Mouse (Mus musculus): ENCODE data around the gene Pacsin1. TPM values are rescaled to one million over a fixed set of nuclear protein-coding genes. Genes with fewer than 3 reads are reported as not detected.
A peak's percentile ranks its signal among the peaks of the same experiment; 100 is the strongest.

The Pacsin1 gene
- polyA plus RNA-seq, 1 experiment from 2014 or later = 6.2 TPM

DNA sequence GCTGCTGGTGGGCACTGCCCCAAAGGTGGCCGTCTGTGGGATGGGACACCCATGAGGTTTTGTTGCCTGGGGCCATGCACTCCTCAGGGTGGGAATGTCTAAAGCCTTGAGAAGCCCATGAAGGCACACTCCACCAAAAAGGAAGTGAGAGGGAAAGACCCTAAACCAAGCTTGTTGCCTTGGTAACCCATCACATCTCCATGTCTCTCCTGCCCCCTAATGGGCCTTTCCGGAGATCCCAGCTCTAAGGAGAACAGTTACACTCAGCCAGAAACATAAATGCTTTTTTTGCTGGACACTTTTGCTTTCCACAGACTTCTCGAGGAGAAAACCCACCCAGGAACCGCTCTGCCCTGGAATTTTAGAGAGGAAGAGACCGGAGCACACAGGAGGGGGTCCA, 62.9 kb downstream of the Pacsin1 start:
- Histone ChIP-seq H3K27me3 (no peaks in the 10 kb centered on the region), H3K4me2 (replicated peaks) (no peak overlapping the region), H3K36me3 (no peaks in the 10 kb centered on the region), H3K27ac (no peak overlapping the region), H3K4me1 (peaks cover 15% of the 10 kb centered on the region), H3K9me3 (no peaks in the 10 kb centered on the region), H3K4me3 (no peak overlapping the region), H3K9ac (no peak overlapping the region)
- ATAC-seq (ENCODE audit: low FRiP score, low read depth) = no peak
- WGBS = 48% methylated on average over 5 of the region's 5 CpGs

DNA sequence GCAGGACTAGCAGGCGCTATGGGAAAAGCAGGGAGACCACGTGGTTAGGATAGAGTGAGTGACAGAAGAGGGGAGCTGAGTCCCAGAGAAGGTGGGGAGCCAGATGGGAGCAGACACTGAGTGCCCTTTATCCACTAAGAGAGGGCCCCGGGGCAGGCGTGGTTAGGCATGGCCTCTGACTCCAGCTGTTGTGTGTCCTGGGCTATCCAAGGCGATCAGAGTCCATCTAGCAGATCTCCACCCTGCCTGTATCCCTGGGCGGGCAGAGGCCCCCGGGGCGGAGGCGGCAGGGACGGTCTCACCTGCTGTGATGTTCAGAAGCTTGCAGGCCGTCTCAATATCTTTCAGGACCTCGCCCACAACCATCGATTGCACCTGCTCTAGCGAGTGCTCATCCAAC, 64.4 kb downstream of the Pacsin1 start:
- H3K27me3 ChIP-seq = no peaks in the 10 kb centered on the region
- peaks cover 15% of the 10 kb centered on the region for H3K4me1 ChIP-seq
- ATAC-seq (ENCODE audit: low FRiP score, low read depth) = no peak
- no peak overlapping the region for H3K4me2 ChIP-seq (replicated peaks)
- no peaks in the 10 kb centered on the region for H3K36me3 ChIP-seq
- no peak overlapping the region for H3K27ac ChIP-seq
- 65% methylated on average over 14 of the region's 14 CpGs for WGBS
- no peak overlapping the region for H3K4me3 ChIP-seq
- no peaks in the 10 kb centered on the region for H3K9me3 ChIP-seq
- H3K9ac ChIP-seq = no peak overlapping the region

GRCm38 (mm10) chr17:27720326-27720725, 65.0 kb downstream of the Pacsin1 start:
- Histone ChIP-seq H3K27me3 (no peaks in the 10 kb centered on the region), H3K4me3 (no peak overlapping the region), H3K36me3 (no peaks in the 10 kb centered on the region), H3K9me3 (no peaks in the 10 kb centered on the region), H3K27ac (no peak overlapping the region), H3K4me2 (replicated peaks) (no peak overlapping the region), H3K9ac (no peak overlapping the region), H3K4me1 (peaks cover 22% of the 10 kb centered on the region)
- no peak for ATAC-seq (ENCODE audit: low FRiP score, low read depth)
- WGBS = 58% methylated on average over 9 of the region's 9 CpGs

DNA sequence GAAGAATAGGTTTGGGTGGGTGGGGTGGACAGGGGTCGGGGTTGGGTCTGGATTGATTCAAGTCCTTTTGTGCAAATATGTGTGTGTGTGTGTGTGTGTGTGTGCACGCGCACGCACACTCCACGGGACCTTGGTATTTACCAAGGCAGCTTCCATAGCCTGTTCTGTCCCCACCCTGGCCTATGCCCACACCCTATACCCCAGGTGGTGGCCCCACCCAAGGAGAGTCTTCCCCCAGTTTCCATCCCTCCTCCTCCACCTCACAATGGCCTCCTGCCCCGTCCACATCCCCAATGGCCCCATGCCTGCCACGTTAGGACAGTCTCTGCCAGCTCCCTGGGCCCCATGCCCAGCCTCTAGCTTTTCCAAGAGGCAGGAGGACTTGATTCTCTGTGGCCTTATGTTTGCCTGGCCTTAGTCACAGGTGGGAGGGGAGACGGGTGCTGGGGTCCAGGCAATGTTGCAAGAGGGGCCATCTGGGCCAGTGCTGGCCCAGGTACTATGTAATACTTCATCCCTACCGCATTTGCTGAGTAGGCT, 65.9 kb downstream of the Pacsin1 start:
- Histone ChIP-seq H3K27ac (no peak overlapping the region), H3K4me2 (replicated peaks) (no peak overlapping the region), H3K9ac (no peak overlapping the region), H3K9me3 (no peaks in the 10 kb centered on the region), H3K4me3 (no peak overlapping the region), H3K4me1 (peaks cover 31% of the 10 kb centered on the region), H3K27me3 (no peaks in the 10 kb centered on the region), H3K36me3 (no peaks in the 10 kb centered on the region)
- 85% methylated on average over 9 of the region's 9 CpGs for WGBS
- no peak for ATAC-seq (ENCODE audit: low FRiP score, low read depth)

GRCm38 (mm10) chr17:27724327-27724726, 69.0 kb downstream of the Pacsin1 start:
- H3K4me2 ChIP-seq (replicated peaks) = no peak overlapping the region
- H3K36me3 ChIP-seq = no peaks in the 10 kb centered on the region
- no peak overlapping the region for H3K27ac ChIP-seq
- peaks cover 26% of the 10 kb centered on the region for H3K4me1 ChIP-seq
- H3K27me3 ChIP-seq = no peaks in the 10 kb centered on the region
- no peaks in the 10 kb centered on the region for H3K9me3 ChIP-seq
- no peak overlapping the region for H3K4me3 ChIP-seq
- WGBS = 18% methylated on average over 3 of the region's 3 CpGs
- H3K9ac ChIP-seq = no peak overlapping the region
- no peak for ATAC-seq (ENCODE audit: low FRiP score, low read depth)

- no peaks in the 10 kb centered on the region for H3K27me3 ChIP-seq
- H3K36me3 ChIP-seq = no peaks in the 10 kb centered on the region
- H3K4me1 ChIP-seq = peaks cover 26% of the 10 kb centered on the region
- H3K9me3 ChIP-seq = no peaks in the 10 kb centered on the region
- no peak overlapping the region for H3K9ac ChIP-seq
- H3K4me2 ChIP-seq (replicated peaks) = peak overlapping the region; percentile 16; the same call in 1 of the 2 replicates
- no peak overlapping the region for H3K4me3 ChIP-seq
- ATAC-seq (ENCODE audit: low FRiP score, low read depth) = no peak
- 45% methylated on average over 10 of the region's 10 CpGs for WGBS
- no peak overlapping the region for H3K27ac ChIP-seq
These were observed 69.7 kb downstream of the Pacsin1 start for GRCm38 (mm10) chr17:27725011-27725410.

- Histone ChIP-seq H3K27ac (no peak overlapping the region), H3K4me1 (peaks cover 26% of the 10 kb centered on the region), H3K9ac (no peak overlapping the region), H3K36me3 (no peaks in the 10 kb centered on the region), H3K4me3 (no peak overlapping the region), H3K4me2 (replicated peaks) (peak overlapping the region; percentile 16; the same call in 1 of the 2 replicates), H3K27me3 (no peaks in the 10 kb centered on the region), H3K9me3 (no peaks in the 10 kb centered on the region)
- WGBS = 13% methylated on average over 10 of the region's 10 CpGs
- ATAC-seq (ENCODE audit: low FRiP score, low read depth) = no peak
These were observed 70.1 kb downstream of the Pacsin1 start for GRCm38 (mm10) chr17:27725412-27725811.

- H3K4me3 ChIP-seq = no peak overlapping the region
These were observed 71.2 kb downstream of the Pacsin1 start for GRCm38 (mm10) chr17:27726527-27726926.

DNA sequence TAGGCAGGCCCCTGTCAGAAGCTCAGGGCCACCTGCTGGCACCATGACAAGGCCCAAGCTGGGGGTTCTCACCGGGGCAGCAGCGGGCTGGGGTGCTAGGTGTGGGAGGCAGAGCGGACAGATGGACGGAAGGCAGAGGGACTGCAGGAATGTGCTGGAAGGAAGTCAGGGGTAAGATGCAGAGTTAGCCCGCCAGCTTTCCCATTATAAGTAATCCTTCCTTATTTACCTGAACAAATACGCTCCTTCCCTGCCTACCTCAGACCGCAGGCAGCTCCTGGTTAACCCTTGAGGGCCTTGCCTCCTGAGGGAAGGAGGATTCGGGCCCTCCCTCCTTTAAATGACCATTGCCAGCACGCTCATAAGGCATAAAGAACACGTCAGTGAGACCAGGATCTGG, 73.5 kb downstream of the Pacsin1 start, which contains the start of gene Spdef:
Spdef (minus strand) TSS at position 186 of the 400 bp plus-strand sequence.
- Histone ChIP-seq H3K4me3 (no peak within 1 kb of the TSS), H3K9me3 (no peaks in the 10 kb centered on the region), H3K4me2 (replicated peaks) (no peak within 1 kb of the TSS), H3K4me1 (peaks cover 26% of the 10 kb centered on the region), H3K27ac (no peak within 1 kb of the TSS), H3K36me3 (no peaks in the 10 kb centered on the region), H3K27me3 (no peaks in the 10 kb centered on the region), H3K9ac (0 out of 2 replicates have a peak within 1 kb of the TSS, but pooled peaks have one; percentile 25)
- no peak for ATAC-seq (ENCODE audit: low FRiP score, low read depth)
- WGBS = 65% methylated on average over 10 of the region's 10 CpGs

More at GRCm38 (mm10) chr17:27726527-27726926, 71.2 kb downstream of the Pacsin1 start:
- 0 out of 2 replicates have a peak overlapping the region, but pooled peaks have one; percentile 8 for H3K9ac ChIP-seq
- no peak overlapping the region for H3K4me2 ChIP-seq (replicated peaks)
- H3K36me3 ChIP-seq = no peaks in the 10 kb centered on the region
- H3K27ac ChIP-seq = no peak overlapping the region
- H3K9me3 ChIP-seq = no peaks in the 10 kb centered on the region
- WGBS = 20% methylated on average over 6 of the region's 7 CpGs
- H3K4me1 ChIP-seq = peaks cover 26% of the 10 kb centered on the region
- H3K27me3 ChIP-seq = no peaks in the 10 kb centered on the region
- no peak for ATAC-seq (ENCODE audit: low FRiP score, low read depth)

DNA sequence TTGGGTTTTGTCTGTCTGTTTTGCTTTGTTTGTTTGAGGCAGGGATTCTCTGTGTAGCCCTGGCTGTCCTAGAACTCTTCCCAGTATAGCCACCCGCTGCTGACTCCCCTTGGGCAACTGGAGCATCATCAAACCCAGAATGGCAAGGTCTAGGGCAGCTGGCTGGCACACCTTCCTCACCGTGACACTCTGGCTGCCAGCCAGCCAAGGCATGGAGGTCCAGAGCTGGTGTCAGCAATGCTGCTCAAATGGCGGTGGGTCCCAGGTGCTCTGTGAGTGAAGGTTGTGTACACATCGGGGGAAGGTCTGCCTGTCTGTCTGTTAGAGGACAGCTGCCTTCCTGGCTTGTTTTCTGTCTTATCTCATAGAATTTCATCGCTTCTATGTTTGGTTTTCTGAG, 76.8 kb downstream of the Pacsin1 start:
- H3K27me3 ChIP-seq = no peaks in the 10 kb centered on the region
- no peak overlapping the region for H3K4me3 ChIP-seq
- 72% methylated on average over 5 of the region's 5 CpGs for WGBS
- H3K4me2 ChIP-seq (replicated peaks) = no peak overlapping the region
- no peak for ATAC-seq (ENCODE audit: low FRiP score, low read depth)
- H3K9ac ChIP-seq = no peak overlapping the region
- H3K27ac ChIP-seq = no peak overlapping the region
- H3K36me3 ChIP-seq = no peaks in the 10 kb centered on the region
- H3K9me3 ChIP-seq = no peaks in the 10 kb centered on the region
- H3K4me1 ChIP-seq = 0 out of 2 replicates have a peak, but pooled peaks cover 7% of the 10 kb centered on the region

DNA sequence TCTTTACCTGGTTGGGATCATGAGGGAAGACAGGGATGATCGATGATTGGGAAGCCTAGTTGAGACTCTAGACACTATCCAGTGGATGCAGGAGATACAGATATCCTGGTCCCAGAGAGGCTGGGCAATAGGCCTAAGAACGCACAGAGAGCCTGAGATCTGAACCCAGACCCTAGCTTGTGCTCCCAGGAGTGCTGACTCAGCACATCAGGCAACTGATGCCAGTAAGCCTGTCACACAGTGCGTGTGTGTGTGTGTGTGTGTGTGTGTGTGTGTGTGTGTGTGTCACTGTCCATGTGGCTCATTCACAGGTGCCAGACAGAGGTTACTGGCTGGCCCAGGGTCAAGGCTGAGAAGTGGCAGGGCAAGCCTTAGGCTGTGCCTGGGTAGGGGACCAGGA, 77.4 kb downstream of the Pacsin1 start:
- Histone ChIP-seq H3K9me3 (no peaks in the 10 kb centered on the region), H3K4me2 (replicated peaks) (no peak overlapping the region), H3K9ac (no peak overlapping the region), H3K4me3 (no peak overlapping the region), H3K27me3 (no peaks in the 10 kb centered on the region), H3K36me3 (no peaks in the 10 kb centered on the region), H3K27ac (no peak overlapping the region), H3K4me1 (0 out of 2 replicates have a peak, but pooled peaks cover 7% of the 10 kb centered on the region)
- WGBS = 84% methylated on average over 3 of the region's 3 CpGs
- no peak for ATAC-seq (ENCODE audit: low FRiP score, low read depth)

- no peak for ATAC-seq (ENCODE audit: low FRiP score, low read depth)
- Histone ChIP-seq H3K4me2 (replicated peaks) (no peak overlapping the region), H3K9me3 (no peaks in the 10 kb centered on the region), H3K27ac (no peak overlapping the region), H3K27me3 (no peaks in the 10 kb centered on the region), H3K4me1 (0 out of 2 replicates have a peak, but pooled peaks cover 5% of the 10 kb centered on the region), H3K4me3 (no peak overlapping the region), H3K36me3 (no peaks in the 10 kb centered on the region), H3K9ac (peak overlapping the region; percentile 10; the same call in 1 of the 2 replicates)
- 26% methylated on average over 12 of the region's 13 CpGs for WGBS
These were observed 79.2 kb downstream of the Pacsin1 start for GRCm38 (mm10) chr17:27734344-27735073.
